Mouse (Mus musculus) Patski (cell line): ENCODE data around the gene Polg. TPM values are rescaled to one million over a fixed set of nuclear protein-coding genes. Genes with fewer than 3 reads are reported as not detected.

Source experiments
- ATAC-seq: fragments of 100-300 bp; one replicate; pipeline ENCODE4 v1.8.0; 2021
- CTCF ChIA-PET: fragments of 350-600 bp; sonication (Branson Sonifier 250); formaldehyde crosslinking; loops from one replicate; lab custom pipeline; 2022; ENCODE audit warnings: inconsistent platforms; lab: Charles Lee
- POLR2A ChIA-PET: fragments of 350-600 bp; sonication (Branson Sonifier 250); formaldehyde crosslinking; loops from one replicate; lab custom pipeline; 2022; ENCODE audit warnings: antibody characterized with exemption, inconsistent platforms; lab: Charles Lee
- DNase-seq: peaks from one replicate; pipeline ENCODE4 v3.0.0-alpha.2; 2011; ENCODE audit warnings: low read depth, low spot score
- H3K27me3 ChIP-seq: fragments of 371-371 bp; one replicate; pipeline ENCODE4 v1.5.1; 2021
- CTCF ChIP-seq: fragments of 100-300 bp; IDR thresholded peaks from one replicate; pipeline ENCODE4 v1.5.1; 2021
- in situ Hi-C: fragments of 300-500 bp; cut with MboI; formaldehyde crosslinking; loops from 3 replicates; pipeline ENCODE4 v1.11.1; 2018; ENCODE audit warnings: low pct_unique_long_range_greater_than_20kb, mixed read lengths
- polyA plus RNA-seq: library from polyadenylated mRNA; unstranded; gene quantifications from one replicate; pipeline ENCODE4 v1.2.3, GENCODE M21; 2021

The Polg gene
- polyA plus RNA-seq, 1 experiment from 2014 or later: 74.8 TPM

- CTCF ChIA-PET: interaction anchor here (0.9 kb wide), 1 partner anchor 13 kb away, joined by 3 read pairs; no protein-coding TSS in a partner anchor
- peaks cover 83% of the 10 kb centered on the region for H3K27me3 ChIP-seq
- no peak for TF ChIP-seq CTCF
- POLR2A ChIA-PET: no interaction called here
- in situ Hi-C loops: no loop called here
- ATAC-seq: no peak
- no peak for DNase-seq
Observed at GRCm38 (mm10) chr7:79508280-79509234, 42.4 kb upstream of the Polg start.

GRCm38 (mm10) chr7:79507756-79508155 is 41.6 kb upstream of the Polg start:
- ATAC-seq (no peak), DNase-seq (no peak)
- no peak for TF ChIP-seq CTCF
- in situ Hi-C loops: no loop called here
- H3K27me3 ChIP-seq: peaks cover 87% of the 10 kb centered on the region
- POLR2A ChIA-PET: no interaction called here
- CTCF ChIA-PET: no interaction called here

GRCm38 (mm10) chr7:79507101-79507705 is 41.0 kb upstream of the Polg start:
- no peak for TF ChIP-seq CTCF
- no peak for DNase-seq
- H3K27me3 ChIP-seq: peaks cover 93% of the 10 kb centered on the region
- POLR2A ChIA-PET: no interaction called here
- no peak for ATAC-seq
- CTCF ChIA-PET: no interaction called here
- in situ Hi-C loops: no loop called here

- ChIA-PET POLR2A (no interaction called here), CTCF (no interaction called here)
- TF ChIP-seq CTCF: no peak
- H3K27me3 ChIP-seq: peaks cover 94% of the 10 kb centered on the region
- ATAC-seq: no peak
- in situ Hi-C loops: no loop called here
- no peak for DNase-seq
Observed at GRCm38 (mm10) chr7:79506531-79507090, 40.4 kb upstream of the Polg start.

- in situ Hi-C loops: no loop called here
- ChIA-PET POLR2A (no interaction called here), CTCF (no interaction called here)
- no peak for TF ChIP-seq CTCF
- DNase-seq: no peak
- no peak for ATAC-seq
- H3K27me3 ChIP-seq: peaks cover 94% of the 10 kb centered on the region
Observed at GRCm38 (mm10) chr7:79505876-79506530, 39.8 kb upstream of the Polg start.

GRCm38 (mm10) chr7:79505376-79505775 is 39.2 kb upstream of the Polg start:
- no peak for DNase-seq
- no peak for ATAC-seq
- TF ChIP-seq CTCF: no peak
- ChIA-PET POLR2A (no interaction called here), CTCF (interaction anchor here (1.2 kb wide), 1 partner anchor 13 kb away, joined by 3 read pairs; no protein-coding TSS in a partner anchor)
- peaks cover 94% of the 10 kb centered on the region for H3K27me3 ChIP-seq
- in situ Hi-C loops: no loop called here

- ATAC-seq (no peak), DNase-seq (no peak)
- ChIA-PET CTCF (interaction anchor here (1.2 kb wide), 1 partner anchor 13 kb away, joined by 3 read pairs; no protein-coding TSS in a partner anchor), POLR2A (no interaction called here)
- peaks cover 88% of the 10 kb centered on the region for H3K27me3 ChIP-seq
- in situ Hi-C loops: no loop called here
- TF ChIP-seq CTCF: no peak
Observed at GRCm38 (mm10) chr7:79504723-79505122, 38.6 kb upstream of the Polg start.

- ATAC-seq (no peak), DNase-seq (no peak)
- CTCF ChIA-PET: no interaction called here
- in situ Hi-C loops: no loop called here
- TF ChIP-seq CTCF: no peak
- POLR2A ChIA-PET: no interaction called here
- peaks cover 88% of the 10 kb centered on the region for H3K27me3 ChIP-seq
Observed at GRCm38 (mm10) chr7:79503656-79504250, 37.6 kb upstream of the Polg start.

GRCm38 (mm10) chr7:79503103-79503455 is 36.9 kb upstream of the Polg start:
- in situ Hi-C loops: no loop called here
- no peak for ATAC-seq
- peaks cover 83% of the 10 kb centered on the region for H3K27me3 ChIP-seq
- TF ChIP-seq CTCF: no peak
- ChIA-PET CTCF (no interaction called here), POLR2A (no interaction called here)
- DNase-seq: no peak
